Mouse (Mus musculus) heart, embryonic 10.5 days (tissue): ENCODE measurements around the gene Ftcd. TPM values are rescaled to one million over a fixed set of nuclear protein-coding genes. Genes with fewer than 3 reads are reported as not detected.

ENCODE experiments used
- DNase-seq: peaks from one replicate; pipeline ENCODE4 v3.0.0-alpha.2; 2017; ENCODE audit warnings: low spot score
- H3K27ac ChIP-seq: fragments of 300-500 bp; sonication (generic); 2 replicates; pipeline ENCODE4 v1.5.1; 2016; ENCODE audit warnings: mild to moderate bottlenecking
- H3K27me3 ChIP-seq: fragments of 300-500 bp; sonication (generic); 2 replicates; pipeline ENCODE4 v1.6.1; 2016; ENCODE audit warnings: mild to moderate bottlenecking; ENCODE audit not compliant: poor library complexity, insufficient read depth, severe bottlenecking
- H3K36me3 ChIP-seq: fragments of 300-500 bp; sonication (generic); 2 replicates; pipeline ENCODE4 v1.6.1; 2016; ENCODE audit warnings: mild to moderate bottlenecking, moderate library complexity
- H3K4me1 ChIP-seq: fragments of 300-500 bp; sonication (generic); 2 replicates; pipeline ENCODE4 v1.6.1; 2016; ENCODE audit warnings: mild to moderate bottlenecking
- H3K4me3 ChIP-seq: fragments of 300-500 bp; sonication (generic); 2 replicates; pipeline ENCODE4 v1.5.1; 2016; ENCODE audit warnings: mild to moderate bottlenecking, moderate library complexity
- H3K9me3 ChIP-seq: fragments of 300-500 bp; sonication (generic); 2 replicates; pipeline ENCODE4 v1.6.1; 2016; ENCODE audit warnings: mild to moderate bottlenecking, moderate library complexity
- WGBS: fragments of 180-500 bp; shearing (Covaris S2); methylation state at CpG from one replicate; pipeline ENCODE4 v1.1.7; 2016; 5-methylcytosine and 5-hydroxymethylcytosine counted together
- polyA plus RNA-seq: library from polyadenylated mRNA; unstranded; fragments of >200 nt; fragmentation: Nextera tagmentation; extraction: Ambion mirVana; gene quantifications from 2 replicates; pipeline ENCODE4 v1.2.1, GENCODE M21; 2016

The Ftcd gene
- 4.2 and 5.2 TPM in 2 replicates for polyA plus RNA-seq

DNA sequence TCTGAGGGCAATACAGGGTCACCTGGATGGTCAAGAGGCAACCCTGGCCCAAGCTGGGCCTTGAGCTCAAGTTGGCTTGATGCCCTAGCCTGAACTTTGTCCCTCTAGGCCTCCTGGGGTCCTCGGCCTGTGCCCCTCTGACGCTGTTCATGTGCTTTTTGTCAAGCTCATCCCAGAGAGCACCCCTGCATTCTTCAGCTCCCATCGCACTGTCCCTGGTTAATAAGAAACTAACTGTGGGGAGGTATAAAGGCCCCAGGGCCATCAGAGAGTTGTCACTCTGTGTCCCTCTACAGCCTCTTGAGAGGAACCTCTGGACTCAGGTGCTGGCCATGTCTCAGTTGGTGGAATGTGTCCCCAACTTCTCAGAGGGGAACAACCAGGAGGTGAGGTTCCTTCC is at the start of gene Ftcd:
Gene Ftcd, plus strand, starts transcription at position 275 of the 400 bp plus-strand sequence.
- Histone ChIP-seq H3K4me3 (no peak within 1 kb of the TSS), H3K4me1 (peaks cover 10% of the 10 kb centered on the region), H3K27ac (peak within 1 kb of the TSS; percentile 60; the same call in 1 of the 2 replicates), H3K36me3 (0 out of 2 replicates have a peak, but pooled peaks cover 2% of the 10 kb centered on the region), H3K9me3 (no peaks in the 10 kb centered on the region), H3K27me3 (no peaks in the 10 kb centered on the region)
- 82% methylated on average over 3 of the region's 3 CpGs for WGBS
- no peak for DNase-seq

DNA sequence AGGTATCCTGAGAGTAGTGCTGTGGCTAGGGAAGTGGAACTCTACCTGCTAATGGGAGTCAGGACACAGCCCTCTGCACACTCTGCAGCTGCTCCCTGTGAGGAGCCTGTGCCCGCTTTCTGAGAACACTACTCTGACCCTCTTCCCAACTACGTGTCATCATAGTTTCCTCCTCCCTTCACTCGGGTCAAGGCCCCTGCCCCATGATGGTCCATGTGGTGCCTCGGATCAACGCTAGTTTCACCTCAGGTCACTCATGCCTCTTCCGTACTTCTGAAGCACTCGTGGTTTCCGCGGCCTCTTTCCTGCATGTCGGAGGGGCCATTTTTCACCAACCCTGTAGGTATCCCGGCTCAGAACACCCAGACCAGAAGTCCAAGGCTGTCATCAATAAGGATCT is 44.5 kb upstream of the Ftcd start:
- Histone ChIP-seq H3K9me3 (no peaks in the 10 kb centered on the region), H3K4me3 (peak overlapping the region; percentile 81), H3K4me1 (peaks cover 20% of the 10 kb centered on the region), H3K27me3 (no peaks in the 10 kb centered on the region), H3K27ac (peak overlapping the region; percentile 89), H3K36me3 (peaks cover 25% of the 10 kb centered on the region)
- WGBS = 3% methylated on average over 11 of the region's 11 CpGs
- no peak for DNase-seq

DNA sequence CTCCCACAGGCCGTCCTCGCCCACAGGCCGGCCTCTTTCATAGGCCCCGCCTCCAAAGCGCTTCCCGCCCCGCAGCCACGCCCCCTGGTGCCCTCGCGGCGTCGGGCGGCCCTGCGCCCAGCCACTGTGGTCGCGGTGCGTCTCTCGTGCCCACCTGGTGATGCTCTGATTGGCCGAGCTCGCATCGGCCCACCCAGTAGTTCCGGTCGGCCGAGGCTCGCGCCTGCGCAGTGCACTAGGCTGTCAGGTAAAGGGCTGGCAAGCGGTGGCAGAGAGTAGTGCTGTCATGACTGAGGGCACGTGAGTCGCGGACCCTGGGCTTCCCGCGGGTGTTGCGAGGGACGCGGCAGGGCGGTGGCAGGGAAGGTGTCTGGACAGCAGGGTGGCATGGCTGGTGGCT is 44.1 kb upstream of the Ftcd start, which contains the start of gene Lss:
Gene Lss, plus strand, starts transcription at position 214 of the 400 bp plus-strand sequence.
- Histone ChIP-seq H3K27me3 (no peaks in the 10 kb centered on the region), H3K27ac (peak within 1 kb of the TSS; percentile 89), H3K9me3 (no peaks in the 10 kb centered on the region), H3K36me3 (peaks cover 30% of the 10 kb centered on the region), H3K4me1 (peaks cover 20% of the 10 kb centered on the region), H3K4me3 (peak within 1 kb of the TSS; percentile 81)
- 0% methylated on average over 37 of the region's 37 CpGs for WGBS
- DNase-seq = peak; percentile 99

DNA sequence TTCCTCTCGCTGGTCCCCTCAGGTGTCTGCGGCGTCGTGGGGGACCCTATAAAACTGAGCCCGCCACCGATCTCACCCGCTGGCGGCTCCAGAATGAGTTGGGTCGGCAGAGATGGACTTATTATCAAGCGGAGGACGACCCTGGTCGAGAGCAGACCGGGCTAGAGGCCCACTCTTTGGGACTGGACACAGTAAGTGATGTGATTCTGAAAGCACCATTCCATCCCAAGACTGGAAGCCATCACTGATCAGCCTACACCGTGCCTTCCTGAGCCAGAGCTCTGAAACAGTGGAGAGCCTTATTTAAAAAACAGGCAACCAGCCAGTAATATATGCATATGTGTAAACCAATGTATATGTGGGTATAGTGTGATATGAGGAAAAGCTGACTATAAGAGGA is 43.6 kb upstream of the Ftcd start:
- Histone ChIP-seq H3K27ac (peak overlapping the region; percentile 89), H3K36me3 (peaks cover 34% of the 10 kb centered on the region), H3K4me3 (peak overlapping the region; percentile 81), H3K9me3 (no peaks in the 10 kb centered on the region), H3K4me1 (peaks cover 20% of the 10 kb centered on the region), H3K27me3 (no peaks in the 10 kb centered on the region)
- DNase-seq = no peak
- WGBS = 2% methylated on average over 14 of the region's 14 CpGs

DNA sequence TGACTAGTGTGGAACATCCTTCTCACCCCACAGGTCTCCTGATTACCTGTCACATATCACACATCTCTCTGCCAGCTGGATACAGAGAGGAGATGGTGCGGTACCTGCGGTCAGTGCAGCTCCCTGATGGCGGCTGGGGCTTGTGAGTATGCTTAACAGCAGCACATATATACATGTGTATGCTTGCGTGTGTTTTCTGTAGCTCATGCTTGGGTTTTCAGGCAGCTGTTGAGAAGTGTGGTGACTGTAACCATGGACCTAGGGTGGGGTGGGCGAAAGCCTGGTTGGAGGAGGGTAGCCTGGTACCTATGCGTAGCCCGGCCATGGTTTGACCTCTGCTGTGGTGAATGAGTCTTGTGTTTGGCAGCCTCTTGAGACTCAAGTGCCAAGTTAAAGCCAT is 39.9 kb upstream of the Ftcd start:
- Histone ChIP-seq H3K36me3 (peaks cover 71% of the 10 kb centered on the region), H3K4me3 (no peak overlapping the region), H3K27me3 (no peaks in the 10 kb centered on the region), H3K27ac (no peak overlapping the region), H3K4me1 (peaks cover 18% of the 10 kb centered on the region), H3K9me3 (no peaks in the 10 kb centered on the region)
- 95% methylated on average over 7 of the region's 7 CpGs for WGBS
- no peak for DNase-seq

DNA sequence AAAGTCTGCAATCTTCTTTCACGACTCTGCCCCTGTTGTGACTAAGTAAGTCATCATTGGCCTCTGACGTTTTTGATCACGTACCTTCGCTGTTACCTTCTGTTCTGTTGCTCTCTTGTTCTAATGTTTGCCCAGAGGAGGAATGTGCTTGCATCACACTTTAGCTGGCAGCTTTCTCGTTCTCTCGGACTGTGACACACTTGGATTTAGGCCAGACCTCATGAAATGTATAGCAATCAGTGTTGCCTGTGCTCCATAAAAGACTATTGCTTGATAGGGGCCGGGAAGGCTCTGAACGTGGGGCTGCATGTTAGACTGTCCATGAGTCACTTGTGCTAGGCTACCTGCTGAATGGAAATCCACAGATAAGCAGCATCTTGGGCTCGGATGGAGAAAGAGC is 37.8 kb upstream of the Ftcd start:
- no peak overlapping the region for H3K27ac ChIP-seq
- DNase-seq = no peak
- no peaks in the 10 kb centered on the region for H3K9me3 ChIP-seq
- H3K36me3 ChIP-seq = peaks cover 92% of the 10 kb centered on the region
- no peak overlapping the region for H3K4me3 ChIP-seq
- H3K27me3 ChIP-seq = no peaks in the 10 kb centered on the region
- H3K4me1 ChIP-seq = no peaks in the 10 kb centered on the region
- 81% methylated on average over 9 of the region's 9 CpGs for WGBS

DNA sequence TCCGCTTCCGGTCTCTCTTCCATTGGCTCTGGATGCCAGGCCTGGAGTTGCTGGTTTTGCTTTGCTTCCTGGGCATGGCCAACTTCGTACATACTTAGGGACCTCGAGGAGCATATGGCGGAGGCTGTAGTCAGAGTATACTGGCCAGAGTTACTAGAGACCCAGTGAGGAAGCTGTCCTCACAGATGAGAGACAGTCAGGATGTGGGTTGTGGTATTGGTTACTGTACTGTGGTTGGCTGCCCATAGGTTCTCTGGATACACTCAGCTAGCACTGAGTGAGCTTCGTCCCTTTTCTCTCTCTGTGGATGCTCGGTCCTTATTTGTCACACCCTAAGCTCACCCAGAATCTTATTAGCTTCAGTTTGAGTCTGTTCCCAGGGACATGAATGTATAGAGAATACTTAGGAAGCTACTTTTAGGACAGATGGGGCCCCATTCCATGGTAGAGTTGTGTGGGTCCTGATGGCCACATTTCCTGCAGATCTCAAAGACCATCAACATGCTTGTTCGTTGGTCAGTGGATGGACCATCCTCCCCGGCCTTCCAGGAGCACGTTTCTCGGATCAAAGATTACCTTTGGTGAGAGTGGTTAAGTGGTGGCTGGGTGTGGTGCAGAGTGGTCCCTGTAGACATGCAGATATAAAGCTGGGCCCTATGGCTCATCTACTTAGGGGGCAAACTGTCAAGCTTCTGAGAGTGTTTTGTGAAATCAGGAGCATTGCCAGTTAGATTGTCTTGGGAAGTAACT is 33.9 kb upstream of the Ftcd start:
- H3K9me3 ChIP-seq = no peaks in the 10 kb centered on the region
- DNase-seq = no peak
- no peaks in the 10 kb centered on the region for H3K27me3 ChIP-seq
- no peak overlapping the region for H3K27ac ChIP-seq
- no peak overlapping the region for H3K4me3 ChIP-seq
- no peaks in the 10 kb centered on the region for H3K4me1 ChIP-seq
- 93% methylated on average over 11 of the region's 11 CpGs for WGBS
- H3K36me3 ChIP-seq = peaks cover 99% of the 10 kb centered on the region

DNA sequence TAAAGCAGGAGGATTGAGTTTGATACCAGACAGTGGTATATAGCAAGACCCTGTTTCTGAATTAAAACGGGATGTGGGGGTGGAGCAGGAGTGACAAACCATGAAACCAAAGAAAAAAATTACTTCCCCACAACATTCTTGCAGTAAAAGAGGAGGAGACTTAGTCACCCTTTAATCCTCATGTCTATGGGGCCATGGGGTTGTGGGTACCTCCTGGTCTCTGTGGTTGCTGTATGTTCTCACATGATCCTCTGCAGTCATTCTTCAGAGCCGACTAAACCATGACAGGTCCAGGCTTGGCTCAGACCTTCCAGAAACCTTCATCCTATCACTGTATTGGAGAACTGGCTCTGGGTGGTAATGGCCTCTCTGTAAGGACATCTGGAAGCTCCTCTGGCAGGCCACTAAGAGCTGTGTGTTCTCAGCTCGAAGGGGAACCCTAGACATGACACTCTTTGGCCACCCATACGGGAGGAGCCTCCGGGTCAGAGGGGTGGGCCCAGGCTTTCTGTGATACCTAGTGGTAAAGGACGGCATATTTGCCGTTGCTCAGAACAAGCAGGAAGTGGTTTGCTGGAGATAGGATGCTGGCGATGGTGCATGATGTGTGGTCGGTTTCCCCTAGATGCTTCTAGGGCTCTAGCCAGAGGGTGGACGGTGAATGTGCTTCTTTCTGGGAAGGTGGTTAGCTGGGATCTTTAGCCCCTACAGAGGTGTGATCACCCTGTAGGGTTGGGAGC is 32.6 kb upstream of the Ftcd start:
- Histone ChIP-seq H3K4me1 (no peaks in the 10 kb centered on the region), H3K36me3 (peaks cover 99% of the 10 kb centered on the region), H3K4me3 (no peak overlapping the region), H3K9me3 (no peaks in the 10 kb centered on the region), H3K27ac (no peak overlapping the region), H3K27me3 (no peaks in the 10 kb centered on the region)
- WGBS = 82% methylated on average over 10 of the region's 10 CpGs
- no peak for DNase-seq

DNA sequence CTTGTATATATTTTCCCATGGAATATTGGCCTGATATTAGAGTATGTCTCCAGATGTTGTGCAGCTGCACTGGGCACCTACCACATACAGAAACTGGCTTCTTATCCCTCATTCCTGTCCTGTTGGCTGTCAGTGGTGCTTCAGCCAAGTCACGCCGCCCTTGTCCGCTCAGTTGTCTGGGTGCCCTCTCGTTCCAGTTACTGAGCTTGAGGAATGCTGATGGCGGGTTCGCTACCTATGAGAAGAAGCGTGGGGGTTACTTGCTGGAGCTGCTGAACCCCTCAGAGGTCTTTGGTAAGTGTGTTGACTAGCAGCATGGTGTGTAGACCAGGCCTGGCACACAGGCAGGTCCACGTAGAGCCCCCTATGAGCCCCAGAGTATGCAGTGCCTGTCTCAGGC is 28.9 kb upstream of the Ftcd start:
- no peaks in the 10 kb centered on the region for H3K27me3 ChIP-seq
- 89% methylated on average over 8 of the region's 8 CpGs for WGBS
- no peak for DNase-seq
- no peaks in the 10 kb centered on the region for H3K9me3 ChIP-seq
- H3K27ac ChIP-seq = no peak overlapping the region
- peaks cover 100% of the 10 kb centered on the region for H3K36me3 ChIP-seq
- no peaks in the 10 kb centered on the region for H3K4me1 ChIP-seq
- no peak overlapping the region for H3K4me3 ChIP-seq

DNA sequence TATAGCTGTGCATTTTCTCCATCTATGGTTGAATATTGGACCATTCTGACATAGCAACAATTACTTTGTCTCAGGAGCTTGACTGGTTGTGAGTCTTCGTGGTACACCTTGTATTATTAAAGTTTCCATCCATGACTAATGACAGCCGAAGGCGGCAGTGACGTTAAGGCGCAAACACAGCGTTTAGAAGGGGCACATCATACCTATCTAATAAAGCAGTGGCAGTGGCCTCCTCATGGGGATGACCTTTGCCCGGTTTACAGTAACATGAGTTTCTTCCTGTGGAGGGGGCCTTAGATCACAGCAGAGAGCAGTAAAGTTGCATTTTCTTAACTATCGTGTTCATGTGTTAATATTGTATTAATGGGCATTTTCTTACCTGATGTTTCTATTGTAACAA is 27.2 kb upstream of the Ftcd start:
- Histone ChIP-seq H3K27me3 (no peaks in the 10 kb centered on the region), H3K27ac (no peak overlapping the region), H3K4me3 (no peak overlapping the region), H3K4me1 (no peaks in the 10 kb centered on the region), H3K36me3 (peaks cover 100% of the 10 kb centered on the region), H3K9me3 (no peaks in the 10 kb centered on the region)
- no peak for DNase-seq
- 91% methylated on average over 8 of the region's 8 CpGs for WGBS

DNA sequence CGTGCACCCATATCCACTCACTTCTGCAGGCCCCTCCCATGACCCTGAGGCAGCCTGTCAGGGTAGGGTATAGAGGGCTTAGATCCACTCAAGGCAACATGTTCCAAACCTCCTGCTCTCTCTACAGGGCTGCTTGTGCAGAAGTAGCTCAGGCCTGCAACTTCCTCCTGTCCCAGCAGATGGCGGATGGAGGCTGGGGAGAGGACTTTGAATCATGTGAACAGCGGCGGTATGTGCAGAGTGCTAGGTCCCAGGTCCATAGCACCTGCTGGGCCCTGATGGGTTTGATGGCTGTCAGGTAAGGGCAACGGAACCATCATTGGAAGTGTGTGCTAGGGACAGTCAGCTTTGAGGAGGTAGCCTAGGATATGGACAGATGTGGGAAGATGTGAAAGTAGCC is 25.0 kb upstream of the Ftcd start:
- DNase-seq = no peak
- no peaks in the 10 kb centered on the region for H3K4me1 ChIP-seq
- no peak overlapping the region for H3K27ac ChIP-seq
- H3K9me3 ChIP-seq = no peaks in the 10 kb centered on the region
- H3K4me3 ChIP-seq = no peak overlapping the region
- no peaks in the 10 kb centered on the region for H3K27me3 ChIP-seq
- 72% methylated on average over 5 of the region's 5 CpGs for WGBS
- H3K36me3 ChIP-seq = peaks cover 94% of the 10 kb centered on the region

DNA sequence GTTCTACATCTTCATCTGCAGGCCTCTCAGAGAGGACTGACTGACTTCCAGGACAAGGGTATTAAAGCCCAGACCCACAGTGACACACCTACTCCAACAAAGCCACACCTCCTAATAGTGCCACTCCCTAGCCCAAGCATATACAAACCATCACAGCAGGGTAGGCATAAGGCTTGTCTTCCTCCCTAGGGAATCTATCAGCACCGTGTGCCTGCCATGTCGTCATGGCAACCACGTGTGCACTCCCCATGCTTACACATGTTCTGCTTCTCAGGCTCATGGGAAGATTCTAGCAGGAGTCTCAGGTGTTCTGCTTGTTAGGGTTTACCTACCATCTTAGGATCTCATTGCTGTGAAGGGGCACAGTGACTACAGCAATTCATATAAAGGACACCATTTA is 23.9 kb upstream of the Ftcd start:
- Histone ChIP-seq H3K27ac (no peak overlapping the region), H3K27me3 (no peaks in the 10 kb centered on the region), H3K4me1 (no peaks in the 10 kb centered on the region), H3K36me3 (peaks cover 83% of the 10 kb centered on the region), H3K9me3 (no peaks in the 10 kb centered on the region), H3K4me3 (no peak overlapping the region)
- no peak for DNase-seq
- 86% methylated on average over 3 of the region's 3 CpGs for WGBS

DNA sequence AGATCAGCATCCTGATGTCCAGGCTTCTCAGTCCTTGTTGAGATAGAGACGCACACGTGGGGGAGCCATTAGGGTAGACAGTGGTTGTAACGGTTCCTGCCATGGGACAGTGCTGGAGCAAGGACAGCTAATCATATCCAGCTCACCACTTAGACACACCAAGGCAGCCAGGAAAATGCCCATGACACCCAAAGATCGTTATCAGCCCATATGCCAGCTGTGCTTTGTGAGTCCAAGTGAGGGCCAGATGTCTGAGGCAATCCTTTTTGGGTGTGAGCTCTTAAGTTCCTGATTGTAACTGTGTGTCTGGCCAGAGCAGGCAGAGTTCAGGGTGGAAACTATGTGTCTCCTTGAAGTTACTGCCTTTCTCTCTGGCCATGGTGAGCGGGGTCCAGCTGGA is 21.4 kb upstream of the Ftcd start:
- no peaks in the 10 kb centered on the region for H3K27me3 ChIP-seq
- peaks cover 58% of the 10 kb centered on the region for H3K36me3 ChIP-seq
- whole genome bisulfite sequencing = 86% methylated on average over 5 of the region's 5 CpGs

More for the DNA sequence above, 21.4 kb upstream of the Ftcd start:
- no peak for DNase-seq
- Histone ChIP-seq H3K27ac (no peak overlapping the region), H3K4me3 (no peak overlapping the region), H3K4me1 (no peaks in the 10 kb centered on the region), H3K9me3 (no peaks in the 10 kb centered on the region)
